Mouse (Mus musculus) liver, embryonic 14.5 days (tissue): ENCODE results near the gene Terf2.

Experiments used
- CTCF ChIP-seq: IDR thresholded peaks from 2 replicates; pipeline ENCODE4 v1.5.1; 2016; ENCODE audit warnings: antibody characterized with exemption, low read depth, control low read depth
- EP300 ChIP-seq: IDR thresholded peaks from 2 replicates; pipeline ENCODE4 v1.6.1; 2016; ENCODE audit warnings: antibody characterized with exemption, low read depth

GRCm38 (mm10) chr8:107138338-107138737 is 42.0 kb upstream of the Terf2 start:
- no peak for TF ChIP-seq EP300
- no peak for TF ChIP-seq CTCF
